Mouse (Mus musculus) forebrain, embryonic 14.5 days (tissue): ENCODE data around the gene Lmntd2. TPM values are rescaled to one million over a fixed set of nuclear protein-coding genes. Genes with fewer than 3 reads are reported as not detected.
A peak's percentile ranks its signal among the peaks of the same experiment; 100 is the strongest.

Experiments used
- ATAC-seq: fragments of 200-750 bp; cut with Nextera tagmentation; 2 replicates; pipeline ENCODE4 v1.8.0; 2017; ENCODE audit warnings: mild to moderate bottlenecking, moderate library complexity
- DNase-seq: peaks from one replicate; pipeline ENCODE4 v3.0.0-alpha.2; 2015; ENCODE audit warnings: low spot score
- H3K27ac ChIP-seq: fragments of 300-500 bp; sonication (generic); 2 replicates; pipeline ENCODE4 v1.5.1; 2014; ENCODE audit warnings: low read depth, mild to moderate bottlenecking, control low read depth, low read length, moderate library complexity
- H3K27me3 ChIP-seq: fragments of 300-500 bp; sonication (generic); replicated peaks from 2 replicates; pipeline ENCODE4 v1.6.1; 2014; ENCODE audit warnings: low read length, control low read depth, mixed read lengths; ENCODE audit not compliant: control insufficient read depth, insufficient read depth
- H3K36me3 ChIP-seq: fragments of 300-500 bp; sonication (generic); 2 replicates; pipeline ENCODE4 v1.6.1; 2014; ENCODE audit warnings: low read length, control low read depth; ENCODE audit not compliant: control insufficient read depth, insufficient read depth
- H3K4me1 ChIP-seq: fragments of 300-500 bp; sonication (generic); 2 replicates; pipeline ENCODE4 v1.6.1; 2014; ENCODE audit warnings: antibody characterized with exemption, low read length, control low read depth; ENCODE audit not compliant: control insufficient read depth, insufficient read depth
- H3K4me2 ChIP-seq: fragments of 300-500 bp; sonication (generic); 2 replicates; pipeline ENCODE4 v1.6.1; 2014; ENCODE audit warnings: mild to moderate bottlenecking, control low read depth, low read length
- H3K4me3 ChIP-seq: fragments of 300-500 bp; sonication (generic); 2 replicates; pipeline ENCODE4 v1.5.1; 2014; ENCODE audit warnings: low read depth, low read length, control low read depth
- H3K9ac ChIP-seq: fragments of 300-500 bp; sonication (generic); 2 replicates; pipeline ENCODE4 v1.6.1; 2014; ENCODE audit warnings: mild to moderate bottlenecking, low read length, control low read depth, moderate library complexity
- H3K9me3 ChIP-seq: fragments of 300-500 bp; sonication (generic); replicated peaks from 2 replicates; pipeline ENCODE4 v1.6.1; 2016; ENCODE audit warnings: low read length, control low read depth, mixed read lengths; ENCODE audit not compliant: control insufficient read depth
- WGBS: fragments of 180-500 bp; shearing (Covaris S2); extraction: QIAGEN DNeasy Blood & Tissue Kit; methylation state at CpG from one replicate; pipeline ENCODE4 v1.1.7; 2014; 5-methylcytosine and 5-hydroxymethylcytosine counted together
- polyA plus RNA-seq: library from polyadenylated mRNA; unstranded; fragments of >200 nt; fragmentation: Nextera tagmentation; extraction: Ambion mirVana; gene quantifications from 2 replicates; pipeline ENCODE4 v1.2.1, GENCODE M21; 2014

Lmntd2 gene
- polyA plus RNA-seq, 1 experiment from 2014 or later: 0.95 TPM

- no peak overlapping the region for H3K27ac ChIP-seq
- 90% methylated on average over 3 of the region's 3 CpGs for WGBS
- H3K9ac ChIP-seq: no peak overlapping the region
- peaks cover 35% of the 10 kb centered on the region for H3K36me3 ChIP-seq
- peaks cover 5% of the 10 kb centered on the region for H3K4me1 ChIP-seq
- no peaks in the 10 kb centered on the region for H3K9me3 ChIP-seq
- H3K4me3 ChIP-seq: no peak overlapping the region
- DNase-seq (no peak), ATAC-seq (no peak)
- no peak overlapping the region for H3K4me2 ChIP-seq
- H3K27me3 ChIP-seq: no peaks in the 10 kb centered on the region
Observed at GRCm38 (mm10) chr7:141188733-141189132, 25.1 kb downstream of the Lmntd2 start.

- DNase-seq: no peak
- Histone ChIP-seq H3K27me3 (no peaks in the 10 kb centered on the region), H3K4me2 (no peak overlapping the region), H3K36me3 (peaks cover 35% of the 10 kb centered on the region), H3K4me3 (no peak overlapping the region), H3K4me1 (peaks cover 5% of the 10 kb centered on the region), H3K9ac (no peak overlapping the region), H3K9me3 (no peaks in the 10 kb centered on the region), H3K27ac (no peak overlapping the region)
- WGBS: 91% methylated on average over 3 of the region's 3 CpGs
- ATAC-seq: no peak
Observed at GRCm38 (mm10) chr7:141188194-141188593, 25.7 kb downstream of the Lmntd2 start.

GRCm38 (mm10) chr7:141176173-141176572 lies 37.7 kb downstream of the Lmntd2 start:
- Histone ChIP-seq H3K27me3 (no peaks in the 10 kb centered on the region), H3K36me3 (no peaks in the 10 kb centered on the region), H3K9ac (no peak overlapping the region), H3K4me1 (peaks cover 7% of the 10 kb centered on the region), H3K4me3 (no peak overlapping the region), H3K27ac (no peak overlapping the region), H3K4me2 (no peak overlapping the region), H3K9me3 (no peaks in the 10 kb centered on the region)
- WGBS: 2% methylated on average over 8 of the region's 8 CpGs
- DNase-seq (peak; percentile 94), ATAC-seq (no peak)

GRCm38 (mm10) chr7:141175068-141175467 lies 38.8 kb downstream of the Lmntd2 start:
- H3K4me1 ChIP-seq: peaks cover 7% of the 10 kb centered on the region
- H3K9ac ChIP-seq: no peak overlapping the region
- H3K36me3 ChIP-seq: no peaks in the 10 kb centered on the region
- H3K27me3 ChIP-seq: no peaks in the 10 kb centered on the region
- no peak overlapping the region for H3K4me3 ChIP-seq
- ATAC-seq: no peak
- no peak for DNase-seq
- no peak overlapping the region for H3K4me2 ChIP-seq
- H3K27ac ChIP-seq: no peak overlapping the region
- no peaks in the 10 kb centered on the region for H3K9me3 ChIP-seq
- WGBS: 91% methylated on average over 4 of the region's 4 CpGs

- 90% methylated on average over 5 of the region's 5 CpGs for WGBS
- no peaks in the 10 kb centered on the region for H3K27me3 ChIP-seq
- no peaks in the 10 kb centered on the region for H3K9me3 ChIP-seq
- no peak for DNase-seq
- ATAC-seq: no peak
- no peaks in the 10 kb centered on the region for H3K36me3 ChIP-seq
- no peak overlapping the region for H3K27ac ChIP-seq
- H3K4me2 ChIP-seq: peak overlapping the region; percentile 73
- H3K9ac ChIP-seq: peak overlapping the region; percentile 77
- peaks cover 7% of the 10 kb centered on the region for H3K4me1 ChIP-seq
- peak overlapping the region; percentile 52 for H3K4me3 ChIP-seq
Observed at GRCm38 (mm10) chr7:141173323-141173850, 40.5 kb downstream of the Lmntd2 start.

- Histone ChIP-seq H3K27ac (peak within 1 kb of the TSS; percentile 92), H3K9ac (peak within 1 kb of the TSS; percentile 77), H3K4me3 (peak within 1 kb of the TSS; percentile 52), H3K4me2 (peak within 1 kb of the TSS; percentile 73), H3K9me3 (no peaks in the 10 kb centered on the region), H3K36me3 (no peaks in the 10 kb centered on the region), H3K4me1 (peaks cover 13% of the 10 kb centered on the region), H3K27me3 (no peaks in the 10 kb centered on the region)
- ATAC-seq (peak; percentile 98), DNase-seq (peak; percentile 98)
- WGBS: 3% methylated on average over 55 of the region's 55 CpGs
Observed at GRCm38 (mm10) chr7:141172116-141173006, 41.5 kb downstream of the Lmntd2 start, which contains the start of gene Rnh1. Rnh1 (minus strand) TSS chr7:141172857.

- peaks cover 13% of the 10 kb centered on the region for H3K4me1 ChIP-seq
- 0 out of 2 replicates have a peak, but pooled peaks cover 2% of the 10 kb centered on the region for H3K36me3 ChIP-seq
- no peak overlapping the region for H3K27ac ChIP-seq
- H3K4me3 ChIP-seq: no peak overlapping the region
- no peak overlapping the region for H3K4me2 ChIP-seq
- no peaks in the 10 kb centered on the region for H3K27me3 ChIP-seq
- ATAC-seq (no peak), DNase-seq (no peak)
- no peaks in the 10 kb centered on the region for H3K9me3 ChIP-seq
- no peak overlapping the region for H3K9ac ChIP-seq
Observed at GRCm38 (mm10) chr7:141169866-141170265, 44.0 kb downstream of the Lmntd2 start.

GRCm38 (mm10) chr7:141169300-141169699 lies 44.6 kb downstream of the Lmntd2 start:
- Histone ChIP-seq H3K4me2 (no peak overlapping the region), H3K4me3 (no peak overlapping the region), H3K9ac (no peak overlapping the region), H3K9me3 (no peaks in the 10 kb centered on the region), H3K27ac (no peak overlapping the region), H3K36me3 (0 out of 2 replicates have a peak, but pooled peaks cover 3% of the 10 kb centered on the region), H3K4me1 (peaks cover 13% of the 10 kb centered on the region), H3K27me3 (no peaks in the 10 kb centered on the region)
- WGBS: 28% methylated on average over 1 of the region's 1 CpGs
- peak; percentile 52 for DNase-seq
- no peak for ATAC-seq

- H3K4me1 ChIP-seq: peaks cover 13% of the 10 kb centered on the region
- H3K9me3 ChIP-seq: no peaks in the 10 kb centered on the region
- H3K36me3 ChIP-seq: peaks cover 8% of the 10 kb centered on the region; the same call in 1 of the 2 replicates
- H3K4me2 ChIP-seq: peak overlapping the region; percentile 47
- peak overlapping the region; percentile 15 for H3K4me3 ChIP-seq
- DNase-seq (no peak), ATAC-seq (no peak)
- peak overlapping the region; percentile 58 for H3K9ac ChIP-seq
- H3K27me3 ChIP-seq: no peaks in the 10 kb centered on the region
- 4% methylated on average over 22 of the region's 22 CpGs for whole genome bisulfite sequencing
- no peak overlapping the region for H3K27ac ChIP-seq
Observed at GRCm38 (mm10) chr7:141168518-141168953, 45.3 kb downstream of the Lmntd2 start.
